Mouse (Mus musculus) brain, embryonic 14.5 days (tissue): ENCODE measurements around the gene Prdm12.

Experiments
- CTCF ChIP-seq: fragments of 200-500 bp; IDR thresholded peaks from 2 replicates; pipeline ENCODE4 v1.5.1; 2012; ENCODE audit warnings: inconsistent platforms, mild to moderate bottlenecking, moderate library complexity, borderline replicate concordance; ENCODE audit not compliant: insufficient read depth, insufficient read length; ENCODE audit errors: extremely low read depth
- POLR2A ChIP-seq: fragments of 200-500 bp; IDR thresholded peaks from 2 replicates; pipeline ENCODE4 v1.6.1; 2012; ENCODE audit warnings: mild to moderate bottlenecking, inconsistent platforms, borderline replicate concordance; ENCODE audit not compliant: poor library complexity, insufficient read depth, insufficient read length, severe bottlenecking; ENCODE audit errors: extremely low read depth

DNA sequence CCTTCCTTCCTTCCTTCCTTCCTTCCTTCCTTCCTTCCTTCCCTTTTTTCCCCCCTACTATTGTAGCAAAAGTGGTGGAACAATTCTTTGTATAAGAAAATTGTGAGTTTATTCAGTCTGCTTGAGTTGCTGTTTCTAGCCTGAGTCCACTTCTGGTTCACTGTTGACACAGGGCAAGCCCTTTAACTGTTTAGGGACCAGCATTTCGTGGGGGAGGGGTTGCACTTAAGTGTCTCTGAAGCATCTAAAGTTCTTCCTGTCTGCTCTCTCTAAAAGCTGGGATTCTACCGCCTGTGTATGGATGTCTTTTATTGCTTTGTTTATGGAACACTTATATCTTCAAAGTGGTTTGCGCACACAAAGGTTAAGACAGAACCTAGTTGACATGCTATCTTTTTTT, 50.2 kb downstream of the Prdm12 start:
- TF ChIP-seq CTCF = no peak
- TF ChIP-seq POLR2A = no peak
